Mouse (Mus musculus): ENCODE measurements around the gene Orai3.
"Not testable (repeated sequence)": the region's sequence is repeated elsewhere in the genome, so short reads cannot be mapped to it uniquely, and the experiment has no call there.

Orai3 gene

DNA sequence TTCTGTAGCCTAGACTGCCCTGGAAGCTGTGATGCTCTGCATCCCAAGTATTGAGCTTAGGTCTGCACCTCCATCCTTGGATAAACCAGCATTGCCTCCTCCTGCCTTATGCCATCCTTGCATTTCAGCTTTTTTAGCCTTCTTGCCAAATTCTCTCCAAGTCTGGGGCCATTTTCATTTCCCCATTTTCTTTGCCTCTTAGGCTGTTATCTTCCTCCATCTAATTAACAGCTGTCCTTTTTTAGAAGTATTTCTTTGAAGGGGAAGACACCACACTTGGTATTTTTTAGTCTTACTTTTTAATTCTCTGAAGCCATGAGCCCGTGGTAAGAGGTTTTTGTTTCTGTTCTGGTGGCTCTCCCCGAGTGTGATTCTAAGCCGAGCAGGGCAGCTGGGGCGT lies 6.0 kb upstream of the Orai3 start:
- DNase-seq (ENCODE audit: low spot score in 2 of 2): no peak

DNA sequence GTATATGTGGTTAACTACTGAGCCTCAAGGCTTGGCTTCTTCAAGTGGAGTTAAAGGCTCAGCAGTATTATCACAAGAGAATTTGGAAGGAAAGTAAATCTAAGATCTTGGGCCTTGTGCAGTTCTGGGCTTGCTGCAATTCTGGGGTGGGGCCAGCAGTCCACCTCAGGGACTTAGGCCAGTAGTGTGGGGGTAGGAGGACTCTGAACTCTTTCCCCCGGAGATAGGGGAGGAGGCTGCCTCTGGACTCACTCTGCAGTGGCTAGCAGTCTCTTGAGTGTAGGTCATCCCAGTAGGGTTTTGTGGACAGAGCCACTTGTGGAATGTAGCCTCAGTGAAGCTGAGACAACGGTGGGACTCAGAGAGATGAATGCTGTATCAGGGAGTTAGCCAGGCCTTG lies 3.9 kb upstream of the Orai3 start:
- no peak for DNase-seq (ENCODE audit: low spot score in 2 of 2)

DNA sequence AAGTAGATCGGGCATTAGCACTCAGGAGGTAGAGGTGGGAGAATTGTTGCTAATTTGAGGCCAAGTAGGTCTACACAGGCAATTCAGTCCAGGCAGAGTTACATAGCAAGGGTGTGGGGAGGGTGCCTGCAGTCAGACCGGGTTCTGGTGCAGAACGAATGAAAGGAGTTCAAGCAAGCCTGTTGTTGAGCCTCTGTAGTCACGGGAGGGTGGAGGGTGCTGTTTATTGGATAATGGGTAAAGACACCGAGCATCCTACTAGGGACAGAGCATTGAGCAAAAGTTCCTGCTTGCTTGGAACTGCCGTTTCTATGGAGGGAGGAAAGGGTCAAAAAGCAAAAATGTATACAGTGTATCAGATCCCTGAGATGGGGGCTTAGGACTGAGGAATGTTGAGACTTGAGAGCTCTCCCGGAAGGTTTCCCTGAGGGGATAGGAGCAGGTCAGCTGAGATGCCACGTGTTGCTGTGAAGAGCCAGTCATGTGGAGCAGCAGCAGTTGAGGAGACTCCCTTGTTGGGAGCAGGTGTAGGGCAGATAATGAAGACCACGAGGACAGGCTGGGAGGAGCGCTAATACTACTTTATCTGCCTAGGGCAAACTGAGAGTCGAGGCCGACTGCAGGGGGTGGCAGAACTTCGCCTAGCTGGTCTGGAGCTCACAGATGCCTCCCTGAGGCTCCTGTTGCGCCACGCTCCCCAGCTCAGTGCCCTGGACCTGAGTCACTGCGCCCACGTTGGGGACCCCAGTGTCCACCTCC lies 2.6 kb upstream of the Orai3 start:
- no peak for DNase-seq (ENCODE audit: low spot score in 2 of 2)

DNA sequence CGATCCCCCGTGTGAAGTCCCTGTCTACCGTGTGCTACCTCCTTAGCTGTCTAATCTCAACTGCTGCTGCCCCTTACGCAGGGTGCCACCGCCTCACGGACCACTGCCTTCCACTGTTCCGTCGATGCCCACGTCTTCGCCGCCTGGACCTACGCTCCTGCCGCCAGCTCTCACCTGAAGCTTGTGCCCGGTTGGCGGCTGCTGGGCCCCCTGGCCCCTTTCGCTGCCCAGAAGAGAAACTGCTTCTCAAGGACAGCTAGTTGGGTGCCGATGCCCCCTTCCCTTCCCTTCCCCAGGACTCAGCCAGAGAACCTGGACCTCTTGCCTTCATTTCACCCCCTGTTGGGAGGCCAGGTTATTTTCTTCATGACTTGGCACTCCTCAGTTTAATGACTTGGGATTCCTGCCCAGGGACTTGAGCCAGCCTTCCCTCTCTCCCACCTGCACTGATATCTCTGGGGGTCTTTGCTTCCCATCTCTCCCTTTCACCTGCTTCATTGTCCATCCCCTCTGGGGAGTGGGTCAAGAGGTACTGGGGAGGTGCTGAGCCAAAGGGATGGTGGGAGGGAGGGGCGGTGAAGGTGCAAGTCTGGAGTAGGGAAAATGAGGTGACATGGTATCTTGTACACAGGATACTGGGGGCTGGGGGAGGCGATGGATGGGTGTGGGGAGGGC lies 1.8 kb upstream of the Orai3 start:
- DNase-seq (ENCODE audit: low spot score in 2 of 2): no peak

DNA sequence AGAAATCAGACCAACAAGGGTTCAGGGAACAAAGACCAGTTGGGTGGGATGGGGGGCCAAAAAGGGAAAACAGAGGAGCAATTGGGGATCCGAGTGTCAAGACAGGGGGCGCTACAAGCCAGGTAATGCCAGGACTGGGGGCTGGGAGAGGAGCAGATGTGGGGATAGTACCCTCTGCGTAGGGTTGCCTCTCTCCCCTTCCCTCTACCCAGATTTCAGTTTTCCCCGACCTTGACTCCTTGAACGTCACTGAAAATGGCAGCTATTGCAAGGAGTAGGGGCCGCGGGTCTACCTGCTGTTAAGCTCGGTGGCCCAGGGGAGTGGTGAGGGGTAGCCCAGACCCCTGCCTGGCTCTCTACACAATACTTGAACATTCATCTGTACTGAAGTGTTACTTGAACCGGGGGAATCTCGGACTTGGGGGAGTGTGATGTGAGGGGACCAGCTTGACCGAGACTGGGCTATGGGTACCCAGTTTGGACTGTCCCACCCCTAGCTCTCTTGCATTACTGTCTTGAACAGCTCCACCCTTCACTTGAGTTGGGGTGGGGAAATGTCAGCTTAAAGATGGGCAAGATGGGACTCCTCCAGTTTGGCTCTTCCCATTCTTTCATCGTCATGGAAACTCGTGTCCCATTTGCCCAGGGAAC lies 1.1 kb upstream of the Orai3 start:
- DNase-seq (ENCODE audit: low spot score in 2 of 2): no peak

DNA sequence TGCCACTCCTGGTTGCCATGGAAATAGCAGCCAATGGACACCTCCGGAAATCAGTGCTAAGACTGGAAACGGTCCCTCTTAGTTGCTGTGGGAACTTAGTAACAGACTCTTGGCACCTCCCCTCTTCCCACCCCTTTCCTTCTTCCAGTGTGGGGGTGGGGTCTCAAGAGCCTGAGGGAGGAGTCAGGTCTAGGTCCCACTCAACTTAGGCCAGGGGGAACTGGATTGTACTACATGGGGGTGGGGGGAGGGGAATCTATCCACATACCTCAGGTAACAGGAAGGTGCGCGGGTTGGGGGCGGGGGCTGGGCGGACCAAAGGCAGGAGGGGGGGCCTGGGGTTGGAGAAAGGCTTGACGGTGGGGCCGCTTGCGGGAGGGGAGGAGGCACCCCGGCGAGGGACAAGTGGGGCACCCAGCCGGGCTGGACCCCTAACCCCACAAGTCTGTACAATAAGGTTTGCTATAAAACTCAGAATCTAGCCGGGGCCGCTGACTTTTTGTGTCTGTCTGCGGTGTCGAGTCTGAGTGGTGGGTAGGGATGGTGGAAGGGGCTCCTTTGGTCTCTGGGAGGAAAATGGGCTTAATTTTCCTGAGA lies 520 bp upstream of the Orai3 start:
- peak; percentile 93 to 96 for DNase-seq (ENCODE audit: low spot score in 2 of 2)

DNA sequence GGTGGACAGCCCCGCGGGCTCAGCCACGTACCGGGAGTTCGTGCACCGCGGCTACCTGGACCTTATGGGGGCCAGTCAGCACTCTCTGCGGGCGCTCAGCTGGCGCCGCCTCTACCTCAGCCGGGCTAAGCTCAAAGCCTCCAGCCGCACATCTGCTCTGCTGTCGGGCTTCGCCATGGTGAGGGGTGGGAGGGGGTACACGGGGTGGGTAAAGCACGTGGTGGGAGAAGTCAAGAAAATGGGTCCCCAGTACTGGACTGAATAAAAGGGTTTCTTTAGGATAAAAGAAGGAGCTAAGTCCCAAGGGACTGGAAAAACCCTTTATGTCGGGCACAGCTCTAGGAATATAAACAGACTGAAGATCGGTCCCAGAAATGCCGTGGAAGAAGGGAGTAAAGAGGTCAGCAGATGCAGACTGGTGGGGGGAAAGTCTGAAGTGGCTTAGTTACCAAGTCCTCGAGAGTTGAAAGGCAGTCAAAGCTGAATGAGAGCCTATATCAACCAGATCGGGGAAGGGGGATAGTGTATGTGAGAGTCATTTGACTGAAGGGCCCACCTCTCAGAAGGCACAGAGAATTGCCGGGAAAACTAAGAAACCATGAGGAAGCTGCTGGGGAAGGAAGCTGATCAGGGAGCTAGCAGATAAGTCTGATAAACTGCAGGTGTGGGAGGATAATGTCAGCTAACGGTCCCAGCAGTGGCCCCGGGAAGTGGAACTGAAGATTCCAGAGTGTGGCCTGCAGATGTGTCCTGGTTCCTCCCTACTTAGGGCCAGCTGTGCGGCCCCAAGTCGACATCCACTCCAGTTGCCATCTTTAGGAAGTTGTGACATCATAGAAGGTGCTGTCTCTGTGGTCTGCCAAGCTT lies 657 bp downstream of the Orai3 start:
- no peak for DNase-seq (ENCODE audit: low spot score in 2 of 2)

DNA sequence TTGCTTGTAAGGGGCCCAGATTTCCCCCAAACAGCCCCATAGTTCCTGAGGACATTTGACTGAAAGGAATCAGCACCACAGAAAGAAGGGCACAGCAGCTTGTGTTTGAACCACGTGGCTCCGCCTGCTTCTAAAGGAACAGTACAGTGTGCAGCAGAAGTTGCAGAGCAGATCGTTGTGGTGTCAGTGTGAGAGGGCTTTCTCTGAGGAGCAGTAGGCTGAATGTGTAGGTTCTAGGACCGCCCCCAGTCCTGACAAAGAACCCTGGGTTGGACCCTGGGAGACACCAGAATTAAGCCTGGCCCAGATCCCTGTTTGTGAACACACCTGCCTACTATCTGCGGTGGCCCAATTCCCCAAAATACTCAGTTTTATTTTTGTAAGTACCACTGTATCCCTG lies 1.6 kb downstream of the Orai3 start:
- DNase-seq (ENCODE audit: low spot score in 2 of 2): no peak

DNA sequence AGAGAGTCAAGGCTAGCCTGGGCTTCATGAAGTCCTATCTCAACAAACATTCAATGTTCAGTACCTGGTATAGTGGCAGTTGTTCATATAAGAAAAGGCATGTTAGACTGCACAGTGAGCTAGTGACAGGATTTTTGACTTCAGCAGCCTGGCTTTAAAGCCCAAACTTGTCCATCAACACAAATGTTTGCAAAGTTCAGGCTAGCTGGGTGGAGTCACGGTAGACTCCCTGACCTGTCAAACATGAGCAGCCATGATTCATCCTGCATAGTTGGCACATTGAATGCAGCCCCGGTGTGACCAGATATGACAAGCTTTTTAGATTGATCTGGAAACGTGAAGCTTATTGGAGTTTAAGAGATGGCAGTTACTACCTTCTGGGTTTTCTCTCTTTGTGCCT lies 2.5 kb downstream of the Orai3 start:
- no peak for DNase-seq (ENCODE audit: low spot score in 2 of 2)

DNA sequence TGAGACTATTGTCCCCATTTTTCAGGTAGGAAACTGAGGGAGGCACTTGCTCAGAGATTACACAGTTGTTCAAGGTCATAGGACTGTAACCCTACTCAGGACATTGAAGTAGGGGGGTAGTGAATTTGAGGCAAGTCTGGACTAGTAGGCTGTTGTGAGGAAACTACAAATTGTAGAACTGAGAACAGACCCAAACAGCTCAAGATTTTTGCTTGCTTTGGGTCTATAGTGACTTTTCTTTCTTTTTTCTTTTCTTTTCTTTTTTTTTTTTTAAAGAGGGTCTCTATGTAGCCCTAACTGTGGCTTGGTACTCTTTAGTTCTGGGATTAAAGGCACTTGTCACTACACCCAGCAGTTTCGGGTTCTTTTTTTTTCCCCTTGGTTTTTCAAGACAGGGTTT lies 2.9 kb downstream of the Orai3 start:
- DNase-seq (ENCODE audit: low spot score in 2 of 2): no peak

DNA sequence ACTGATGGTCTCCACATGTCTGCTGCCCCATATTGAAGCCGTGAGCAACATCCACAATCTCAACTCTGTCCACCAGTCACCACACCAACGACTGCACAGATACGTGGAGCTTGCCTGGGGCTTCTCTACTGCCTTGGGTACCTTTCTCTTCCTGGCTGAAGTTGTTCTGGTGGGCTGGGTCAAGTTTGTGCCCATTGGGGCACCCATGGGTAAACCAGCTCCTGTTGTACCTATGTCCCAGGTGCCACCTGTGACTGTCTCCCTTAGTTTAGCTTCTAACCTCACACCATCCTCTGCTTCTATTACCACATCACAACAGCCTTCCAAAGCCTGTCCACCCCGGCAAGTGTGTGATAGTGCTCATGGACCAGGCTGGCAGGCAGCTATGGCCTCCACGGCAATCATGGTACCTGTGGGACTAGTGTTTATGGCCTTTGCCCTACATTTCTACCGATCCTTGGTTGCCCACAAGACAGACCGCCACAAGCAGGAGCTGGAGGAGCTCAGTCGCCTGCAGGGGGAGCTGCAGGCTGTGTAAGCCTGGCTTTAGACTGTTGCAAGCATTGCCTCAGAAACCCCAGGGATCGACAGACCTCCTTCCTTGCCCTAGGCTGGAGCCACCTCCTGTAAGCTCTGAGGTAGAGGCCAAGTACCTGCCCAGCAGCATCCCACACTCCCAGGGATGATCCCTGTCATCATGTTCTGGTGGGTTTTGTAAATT lies 4.2 kb downstream of the Orai3 start:
- peak in 1 of 2 experiments; percentile 65 for DNase-seq (ENCODE audit: low spot score in 2 of 2)

DNA sequence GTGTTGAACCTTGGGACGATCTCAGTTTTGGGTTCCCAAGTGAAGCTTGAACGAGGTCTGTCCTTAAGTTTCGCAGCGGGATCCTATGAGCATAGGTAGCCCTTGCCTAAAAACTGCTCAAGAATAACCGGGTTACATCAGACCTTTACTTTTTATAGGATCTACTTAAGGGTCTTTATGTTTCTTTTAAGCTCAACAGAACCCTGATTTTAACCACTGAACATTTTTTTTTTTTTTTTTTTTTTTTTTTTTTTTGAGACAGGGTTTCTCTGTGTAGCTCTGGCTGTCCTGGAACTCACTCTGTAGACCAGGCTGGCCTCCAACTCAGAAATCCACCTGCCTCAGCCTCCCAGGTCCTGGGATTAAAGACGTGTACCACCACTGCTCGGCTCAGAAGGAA lies 6.2 kb downstream of the Orai3 start:
- DNase-seq (ENCODE audit: low spot score in 2 of 2): not testable (repeated sequence)

DNA sequence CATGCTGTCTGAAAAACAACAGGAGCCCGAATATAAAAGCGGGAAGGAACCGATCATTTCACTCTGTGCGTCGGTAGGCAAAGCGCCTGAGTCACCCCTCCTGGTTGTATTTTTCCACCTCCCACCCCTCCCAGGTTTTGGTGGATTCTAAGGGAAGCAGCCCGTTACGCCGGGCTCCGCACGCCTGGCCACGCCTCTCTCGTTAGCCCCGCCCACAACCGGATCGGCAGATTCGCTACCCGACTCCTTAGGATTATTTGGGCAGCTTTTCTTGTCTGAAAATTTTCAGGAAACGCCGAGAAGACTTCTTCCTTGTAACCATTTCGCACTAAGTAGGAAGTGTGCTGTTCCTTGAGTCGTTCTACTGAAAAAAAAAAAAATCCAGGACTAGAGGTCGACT lies 6.8 kb downstream of the Orai3 start, which contains the start of gene Setd1a:
Gene Setd1a (plus strand): TSS at position 245 of the 400 bp plus-strand sequence.
- DNase-seq (ENCODE audit: low spot score in 2 of 2): peak; percentile 66 to 88

DNA sequence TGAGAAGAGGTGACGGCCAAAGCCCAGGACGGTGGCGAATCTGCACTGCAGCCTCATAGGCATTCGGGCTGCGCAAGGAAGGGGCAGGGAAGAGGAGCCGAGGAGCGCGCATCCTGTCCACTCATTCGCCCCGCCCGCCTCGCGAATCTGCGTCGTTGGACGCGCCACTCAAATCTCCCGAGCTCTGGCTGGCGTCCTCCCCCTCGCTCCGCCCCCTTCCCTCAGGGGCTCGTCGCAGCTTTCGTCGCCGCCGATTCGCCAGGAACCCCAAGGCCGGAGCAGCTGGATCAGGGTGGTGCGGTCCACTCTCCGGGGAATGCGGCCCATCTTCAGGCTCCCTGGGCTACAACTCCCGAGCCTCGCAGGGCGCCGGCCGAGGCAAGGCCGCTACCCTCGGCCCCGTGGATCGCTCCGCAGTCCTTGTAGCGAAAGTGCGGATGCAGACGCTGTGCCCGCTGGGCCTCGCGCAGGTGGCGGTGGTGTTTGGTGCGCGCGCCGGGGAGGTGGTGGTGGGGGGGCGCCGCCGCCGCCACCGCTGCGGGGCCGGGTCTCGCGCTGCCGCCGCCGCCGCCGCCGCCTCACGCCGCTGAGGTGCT lies 7.4 kb downstream of the Orai3 start:
- DNase-seq (ENCODE audit: low spot score in 2 of 2): peak; percentile 91 to 96

DNA sequence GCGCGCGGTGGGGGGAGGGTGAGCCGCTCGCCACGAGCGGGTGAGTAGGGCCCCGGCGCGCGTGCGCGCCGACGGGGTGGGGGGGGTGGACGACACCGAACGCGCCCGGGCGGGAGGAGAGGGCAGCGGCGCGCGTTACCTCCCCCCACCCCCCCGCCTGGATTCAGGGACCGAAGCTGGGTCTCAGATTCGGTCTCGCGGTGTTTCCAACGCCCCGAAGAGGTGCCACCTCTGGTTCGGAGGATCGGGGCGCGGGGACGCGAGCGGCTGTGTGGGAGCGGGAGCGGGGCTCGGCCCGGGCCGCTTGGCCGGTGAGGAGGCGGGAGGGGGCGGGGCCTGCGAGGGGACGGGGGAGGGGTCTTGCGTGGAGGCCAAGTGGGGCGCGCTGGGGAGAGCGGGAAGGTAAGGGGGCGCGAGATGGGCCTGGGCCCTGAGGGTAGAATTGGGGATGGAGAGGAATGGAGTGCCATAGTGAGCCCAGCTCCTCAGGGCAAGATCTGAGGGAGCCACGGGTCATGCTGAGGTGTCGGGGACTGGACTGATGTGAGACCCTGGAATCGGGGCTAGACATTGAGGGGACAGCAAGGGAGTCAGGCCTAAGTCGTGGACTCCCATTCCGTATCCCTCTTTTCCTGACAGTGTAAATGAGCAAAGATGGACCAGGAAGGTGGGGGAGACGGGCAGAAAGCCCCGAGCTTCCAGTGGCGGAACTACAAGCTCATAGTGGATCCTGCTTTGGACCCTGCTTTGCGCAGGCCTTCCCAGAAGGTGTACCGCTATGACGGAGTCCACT lies 8.1 kb downstream of the Orai3 start:
- DNase-seq (ENCODE audit: low spot score in 2 of 2): peak in 1 of 2 experiments; percentile 65

DNA sequence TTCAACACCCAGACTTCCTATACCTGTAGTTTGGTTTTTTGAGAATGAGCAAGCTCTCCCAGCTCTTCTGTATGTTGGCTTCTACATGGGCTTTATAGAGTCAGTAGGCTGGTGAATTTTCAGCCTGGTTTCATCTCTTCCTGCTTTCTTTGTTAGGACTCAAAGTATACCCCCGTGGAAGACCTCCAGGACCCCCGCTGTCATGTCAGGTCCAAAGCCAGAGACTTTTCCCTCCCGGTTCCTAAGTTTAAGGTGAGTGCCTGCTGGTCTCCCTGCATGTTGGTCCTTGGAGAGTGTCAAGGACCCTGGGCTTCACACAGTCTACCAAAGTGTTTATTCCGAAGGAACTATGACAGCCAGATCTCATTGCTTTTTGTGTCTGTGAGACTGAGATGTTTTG lies 8.7 kb downstream of the Orai3 start:
- DNase-seq (ENCODE audit: low spot score in 2 of 2): no peak

DNA sequence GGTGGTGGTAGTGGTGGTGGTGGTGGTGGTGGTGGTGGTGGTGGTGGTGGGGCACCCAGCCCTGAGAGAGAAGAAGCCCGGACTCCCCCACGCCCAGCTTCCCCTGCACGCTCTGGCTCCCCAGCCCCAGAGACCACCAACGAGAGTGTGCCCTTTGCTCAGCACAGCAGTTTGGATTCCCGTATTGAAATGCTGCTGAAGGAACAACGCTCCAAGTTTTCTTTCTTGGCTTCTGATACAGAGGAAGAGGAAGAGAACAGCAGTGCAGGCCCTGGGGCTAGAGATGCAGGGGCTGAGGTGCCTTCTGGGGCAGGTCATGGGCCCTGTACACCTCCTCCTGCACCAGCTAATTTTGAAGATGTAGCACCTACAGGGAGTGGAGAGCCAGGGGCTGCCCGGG lies 15.7 kb downstream of the Orai3 start, which contains the start of gene Gm49388:
Gene Gm49388 (plus strand): TSS at position 301 of the 400 bp plus-strand sequence.
- no peak for DNase-seq (ENCODE audit: low spot score in 2 of 2)

DNA sequence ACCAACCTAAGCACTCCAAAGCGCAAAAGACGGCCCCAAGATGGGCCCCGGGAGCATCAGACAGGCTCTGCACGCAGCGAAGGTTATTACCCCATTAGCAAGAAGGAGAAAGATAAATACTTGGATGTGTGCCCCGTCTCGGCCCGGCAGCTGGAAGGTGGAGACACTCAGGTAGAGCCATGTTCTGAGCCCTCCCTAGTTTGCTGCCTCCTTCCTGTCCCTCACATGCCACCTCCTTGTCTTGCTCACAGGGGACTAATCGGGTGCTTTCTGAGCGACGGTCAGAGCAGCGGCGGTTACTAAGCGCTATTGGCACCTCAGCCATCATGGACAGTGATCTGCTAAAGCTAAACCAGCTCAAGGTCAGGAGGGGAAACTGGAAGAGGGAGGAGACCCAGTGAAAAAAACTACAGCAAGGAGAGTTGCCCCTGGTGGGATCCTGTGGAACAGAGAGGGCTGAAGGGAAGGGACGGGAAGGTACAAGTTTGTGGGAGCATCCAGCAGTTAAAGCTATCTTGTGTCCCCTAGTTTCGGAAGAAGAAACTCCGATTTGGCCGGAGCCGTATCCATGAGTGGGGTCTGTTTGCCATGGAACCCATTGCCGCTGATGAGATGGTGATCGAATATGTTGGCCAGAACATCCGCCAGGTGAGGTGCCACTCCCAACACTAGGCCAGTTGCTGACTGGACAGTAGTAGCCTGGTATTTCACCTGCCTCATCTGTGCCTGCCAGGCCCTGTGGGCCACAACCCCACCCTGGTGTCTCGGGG lies 27.6 kb downstream of the Orai3 start:
- no peak for DNase-seq (ENCODE audit: low spot score in 2 of 2)

DNA sequence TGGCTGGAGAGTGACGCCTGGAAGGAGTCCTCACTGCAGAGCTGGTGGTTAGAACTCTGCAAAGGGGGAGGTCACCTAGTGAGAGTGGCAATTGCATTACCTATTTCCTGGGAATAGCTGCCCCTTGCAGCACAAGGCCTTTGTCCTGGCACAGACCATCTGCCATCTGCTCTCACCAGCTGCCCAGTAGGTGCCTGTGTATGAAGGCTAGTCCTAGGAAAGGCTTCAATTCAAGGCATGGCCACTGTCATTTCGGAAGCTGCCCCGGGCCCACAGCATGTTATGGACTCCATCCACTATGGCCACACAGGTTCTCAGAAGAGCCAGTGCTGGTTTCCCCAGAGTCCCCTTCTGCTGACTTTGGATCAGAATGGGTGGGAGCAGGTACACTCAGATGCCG lies 29.0 kb downstream of the Orai3 start:
- peak in 1 of 2 experiments; percentile 33 for DNase-seq (ENCODE audit: low spot score in 2 of 2)
